Comparison of ENCODE assay signal across 11 mouse cellular contexts in genomic region chr4:32413063-32413462, GRCm38 (mm10).
A peak's percentile ranks its signal among the peaks of the same experiment; 100 is the strongest.
DNase-seq lines count a peak whose midpoint lies in the region; ATAC-seq and TF ChIP-seq lines count a peak whose summit lies in the region.
"Had no signal": no experiment of that assay in that cellular context is flagged by ENCODE, and none has a peak within 500 bp of the region (broad histone marks: within the 10 kb centered on the region; RNA-seq: fewer than 3 reads in every experiment).

No protein-coding gene starts in this region.

- H3K4me2 ChIP-seq in heart, postnatal 0 days (ENCODE audit: low read depth, low read length) = no peak overlapping the region
- H3K4me2 ChIP-seq in forebrain, postnatal 0 days (ENCODE audit: low read depth) = no peak overlapping the region
- H3K4me2 ChIP-seq: heart, embryonic 15.5 days had no signal

- no peak overlapping the region for H3K9ac ChIP-seq in heart, postnatal 0 days (replicated peaks; ENCODE audit: low read depth, low read length)
- no peak overlapping the region for H3K9ac ChIP-seq in forebrain, postnatal 0 days
- H3K9ac ChIP-seq: heart, embryonic 15.5 days had no signal

- 76% methylated on average over 7 of the region's 7 CpGs for WGBS in heart, postnatal 0 days
- WGBS in thymus, adult 2 months = 74% methylated on average over 7 of the region's 7 CpGs
- WGBS in forebrain, postnatal 0 days = 35% methylated on average over 7 of the region's 7 CpGs

- H3K27me3 ChIP-seq in heart, postnatal 0 days (ENCODE audit: control insufficient read depth, insufficient read depth, low read length) = no peaks in the 10 kb centered on the region
- H3K27me3 ChIP-seq in thymus, adult 2 months (ENCODE audit: control insufficient read depth, insufficient read depth, low read length) = no peaks in the 10 kb centered on the region
- H3K27me3 ChIP-seq in forebrain, postnatal 0 days (ENCODE audit: insufficient read depth, low read length) = no peaks in the 10 kb centered on the region
- H3K27me3 ChIP-seq: heart, embryonic 15.5 days had no signal

- TF ChIP-seq EP300 in heart, postnatal 0 days (IDR thresholded peaks at IDR 0.05; ENCODE audit: low read depth) = no peak

- no peak overlapping the region for H3K27ac ChIP-seq in heart, postnatal 0 days (ENCODE audit: low read depth)
- H3K27ac ChIP-seq in thymus, adult 2 months (ENCODE audit: control insufficient read depth, insufficient read depth, low read length) = no peak overlapping the region
- no peak overlapping the region for H3K27ac ChIP-seq in forebrain, postnatal 0 days (ENCODE audit: low read depth, low read length)
- H3K27ac ChIP-seq: heart, embryonic 15.5 days; macrophage had no signal

- no peaks in the 10 kb centered on the region for H3K36me3 ChIP-seq in heart, postnatal 0 days (replicated peaks; ENCODE audit: control insufficient read depth, insufficient read depth, low read length)
- no peaks in the 10 kb centered on the region for H3K36me3 ChIP-seq in thymus, adult 2 months (ENCODE audit: control insufficient read depth, insufficient read depth, low read length)
- no peaks in the 10 kb centered on the region for H3K36me3 ChIP-seq in forebrain, postnatal 0 days (ENCODE audit: insufficient read depth)
- H3K36me3 ChIP-seq: heart, embryonic 15.5 days had no signal

- no peak for TF ChIP-seq POLR2A in thymus, adult 2 months (IDR thresholded peaks at IDR 0.05; ENCODE audit: control insufficient read depth, extremely low read depth, insufficient read depth, low read length, poor library complexity)

- peak; percentile 16; the same call in 1 of the 2 replicates for TF ChIP-seq CTCF in heart, postnatal 0 days (IDR thresholded peaks at IDR 0.05; ENCODE audit: low read depth)
- TF ChIP-seq CTCF in thymus, adult 2 months (IDR thresholded peaks at IDR 0.05; ENCODE audit: borderline replicate concordance, control insufficient read depth, extremely low read depth, insufficient read depth, low read length, poor library complexity) = no peak
- peak; percentile 59 for TF ChIP-seq CTCF in forebrain, postnatal 0 days (IDR thresholded peaks at IDR 0.05; ENCODE audit: low read depth)

- no peaks in the 10 kb centered on the region for H3K9me3 ChIP-seq in heart, postnatal 0 days (replicated peaks; ENCODE audit: control insufficient read depth, low read length)
- H3K9me3 ChIP-seq in forebrain, postnatal 0 days (ENCODE audit: low read length) = no peaks in the 10 kb centered on the region
- H3K9me3 ChIP-seq: heart, embryonic 15.5 days had no signal

- peaks cover 11% of the 10 kb centered on the region; the same call in 1 of the 2 replicates for H3K4me1 ChIP-seq in heart, postnatal 0 days (ENCODE audit: control insufficient read depth, insufficient read depth)
- H3K4me1 ChIP-seq in thymus, adult 2 months (replicated peaks; ENCODE audit: control insufficient read depth, insufficient read depth, low read length) = no peaks in the 10 kb centered on the region; the same call in 1 of the 2 replicates
- H3K4me1 ChIP-seq in forebrain, postnatal 0 days (ENCODE audit: insufficient read depth) = no peaks in the 10 kb centered on the region

- H3K4me3 ChIP-seq in heart, postnatal 0 days (ENCODE audit: low read depth, low read length) = no peak overlapping the region
- no peak overlapping the region for H3K4me3 ChIP-seq in thymus, adult 2 months (ENCODE audit: control insufficient read depth, insufficient read depth, low read length)
- no peak overlapping the region for H3K4me3 ChIP-seq in forebrain, postnatal 0 days (ENCODE audit: low read depth, low read length)
- H3K4me3 ChIP-seq: heart, embryonic 15.5 days had no signal

- ATAC-seq in heart, postnatal 0 days (ENCODE audit: insufficient read depth, low read depth) = no peak
- ATAC-seq in forebrain, postnatal 0 days = peak; percentile 63; the same call in 1 of the 2 replicates

- DNase-seq in heart, postnatal 0 days (ENCODE audit: low spot score) = no peak
- no peak for DNase-seq in heart, adult 8-10 months (ENCODE audit: low spot score)
- DNase-seq in thymus, adult 2 months = peak; percentile 13
- no peak for DNase-seq in thymus, postnatal 10 days (ENCODE audit: low spot score in 2 of 2)
- peak; percentile 58 for DNase-seq in forebrain, postnatal 0 days
- peak; percentile 58 for DNase-seq in retina, postnatal 7 days (ENCODE audit: low read depth, low spot score)
- no peak for DNase-seq in ovary, adult 18-20 months (ENCODE audit: low spot score)
- DNase-seq in Muller cell, postnatal 12 days (ENCODE audit: inconsistent ontology term) = no peak
- DNase-seq: kidney, adult 11 months had no signal

Comparison
In these comparisons a context has a peak if more than half of its experiments do, and no peak if none do; other contexts are left out.
1. DNase-seq: peak in thymus, adult 2 months (single experiment), forebrain, postnatal 0 days (single experiment) and retina, postnatal 7 days (single experiment); none in heart, postnatal 0 days (single experiment), heart, adult 8-10 months (single experiment), thymus, postnatal 10 days (0 of 2), ovary, adult 18-20 months (single experiment) and Muller cell, postnatal 12 days (single experiment).